In the genomic region with DNA sequence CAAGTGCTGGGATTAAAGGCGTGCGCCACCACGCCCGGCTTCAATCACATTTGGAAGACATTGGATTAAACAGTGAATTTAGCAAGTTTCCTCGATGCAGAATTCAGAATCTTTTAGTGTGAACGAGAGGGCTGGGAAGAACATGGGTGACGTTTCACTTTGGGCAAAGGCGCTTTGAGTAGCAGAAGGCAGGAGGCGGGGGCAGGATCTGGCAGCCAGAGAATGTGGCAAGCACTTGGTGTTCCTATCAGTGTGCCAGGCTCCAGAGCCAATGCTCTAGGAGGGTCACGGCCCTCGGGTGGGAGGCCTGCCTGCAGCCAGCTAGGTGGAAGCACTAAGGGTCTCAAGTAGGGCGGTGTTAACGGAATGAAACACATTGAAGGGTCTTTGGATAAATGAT, we compare ENCODE assay signal across 32 mouse cellular contexts. TPM values are rescaled to one million over a fixed set of nuclear protein-coding genes. Genes with fewer than 3 reads are reported as not detected.
DNase-seq lines count a peak whose midpoint lies in the region; ATAC-seq lines count a peak whose summit lies in the region.
"Had no signal": no experiment of that assay in that cellular context is flagged by ENCODE, and none has a peak within 500 bp of the region (broad histone marks: within the 10 kb centered on the region; RNA-seq: fewer than 3 reads in every experiment).

No protein-coding gene starts in this region.

- no peak for ATAC-seq in CD4-positive, CD25-positive, alpha-beta regulatory T cell, adult 4 months
- ATAC-seq: forebrain, embryonic 14.5 days; inflammation-experienced regulatory T-cells, adult 6 months had no signal

- peak; percentile 48 to 49 for DNase-seq in frontal cortex, postnatal 36 days (ENCODE audit: low spot score in 2 of 2)
- DNase-seq in frontal cortex, postnatal 14 days (ENCODE audit: low spot score in 2 of 2) = no peak
- peak; percentile 66 for DNase-seq in right cerebral cortex, adult 18-20 months
- DNase-seq in right cerebral cortex, postnatal 36 days (ENCODE audit: low spot score in 2 of 2) = no peak
- peak; percentile 44 to 50 for DNase-seq in layer of hippocampus, postnatal 10 days (ENCODE audit: low spot score in 2 of 2)
- DNase-seq in telencephalon, adult 2 months (ENCODE audit: low read depth, low spot score) = peak; percentile 59
- DNase-seq in urinary bladder, postnatal 4 days (ENCODE audit: low spot score in 2 of 2) = no peak
- DNase-seq: adrenal gland, adult 8-10 months; B cell, adult 2 months; cerebellum, adult 9-11 months; gastrocnemius, postnatal 36 days; heart, postnatal 10 days; kidney, adult 11 months; kidney, postnatal 14 days; lung, embryonic 14.5 days; lung, postnatal 14 days; midbrain, embryonic 14.5 days; right cerebral cortex, postnatal 14 days had no signal

RNA-seq across cellular contexts. Expression of a gene that starts 13.0 kb away (rescaled TPM):
- 10 to 100 TPM; 11.2 to 13.2 TPM for total RNA-seq in layer of hippocampus, postnatal 10 days (2021)
- polyA plus RNA-seq in CD4-positive, CD25-positive, alpha-beta regulatory T cell, adult 4 months (2017; shearing (Covaris generic)) = 10 to 100 TPM; 22.7 to 24.0 TPM

RNA-seq across cellular contexts. Expression of a gene that starts 17.0 kb away (rescaled TPM):
- total RNA-seq in layer of hippocampus, postnatal 10 days (2021) = 10 to 100 TPM; 21.3 to 26.9 TPM
- polyA plus RNA-seq in CD4-positive, CD25-positive, alpha-beta regulatory T cell, adult 4 months (2017; shearing (Covaris generic)) = 10 to 100 TPM in 1 of 2 experiments, 1 to 10 TPM in 1; 9.8 to 10.2 TPM

RNA-seq across cellular contexts. Expression of a gene that starts 24.2 kb away (rescaled TPM):
- 100 to 1,000 TPM; 324 to 337 TPM for total RNA-seq in layer of hippocampus, postnatal 10 days (2021)
- polyA plus RNA-seq in CD4-positive, CD25-positive, alpha-beta regulatory T cell, adult 4 months (2017; shearing (Covaris generic)) = 100 to 1,000 TPM; 574 to 794 TPM

RNA-seq across cellular contexts. Expression of a gene that starts 24.4 kb away (rescaled TPM):
- 10 to 100 TPM; 51.0 to 58.4 TPM for total RNA-seq in layer of hippocampus, postnatal 10 days (2021)
- polyA plus RNA-seq in CD4-positive, CD25-positive, alpha-beta regulatory T cell, adult 4 months (2017; shearing (Covaris generic)) = 10 to 100 TPM; 39.2 to 47.5 TPM

RNA-seq across cellular contexts. Expression of a gene that starts 33.5 kb away (rescaled TPM):
- not detected for total RNA-seq in layer of hippocampus, postnatal 10 days (2021)
- not detected for polyA plus RNA-seq in CD4-positive, CD25-positive, alpha-beta regulatory T cell, adult 4 months (2017; shearing (Covaris generic))
- total RNA-seq: CH12.LX; left cerebral cortex, postnatal 14 days; monocyte, adult 5-6 weeks had no signal
- polyA plus RNA-seq: embryonic facial prominence, embryonic 12.5 days; forebrain, embryonic 14.5 days; heart, embryonic 13.5 days; hindbrain, embryonic 10.5 days; hindbrain, embryonic 15.5 days; inflammation-experienced regulatory T-cells, adult 6 months; kidney, embryonic 14.5 days; limb, embryonic 12.5 days; liver, embryonic 15.5 days; lung, embryonic 14.5 days; midbrain, embryonic 14.5 days; neural tube, embryonic 14.5 days had no signal

Comparison
In these comparisons a context has a peak if more than half of its experiments do, and no peak if none do; other contexts are left out.
1. DNase-seq: peak in frontal cortex, postnatal 36 days (2 of 2), right cerebral cortex, adult 18-20 months (single experiment), layer of hippocampus, postnatal 10 days (2 of 2) and telencephalon, adult 2 months (single experiment); none in frontal cortex, postnatal 14 days (0 of 2), right cerebral cortex, postnatal 36 days (0 of 2) and urinary bladder, postnatal 4 days (0 of 2).